Mouse (Mus musculus): ENCODE results near the gene Dthd1. TPM values are rescaled to one million over a fixed set of nuclear protein-coding genes. Genes with fewer than 3 reads are reported as not detected.

The Dthd1 gene
- polyA plus RNA-seq, 1 experiment = not detected

DNA sequence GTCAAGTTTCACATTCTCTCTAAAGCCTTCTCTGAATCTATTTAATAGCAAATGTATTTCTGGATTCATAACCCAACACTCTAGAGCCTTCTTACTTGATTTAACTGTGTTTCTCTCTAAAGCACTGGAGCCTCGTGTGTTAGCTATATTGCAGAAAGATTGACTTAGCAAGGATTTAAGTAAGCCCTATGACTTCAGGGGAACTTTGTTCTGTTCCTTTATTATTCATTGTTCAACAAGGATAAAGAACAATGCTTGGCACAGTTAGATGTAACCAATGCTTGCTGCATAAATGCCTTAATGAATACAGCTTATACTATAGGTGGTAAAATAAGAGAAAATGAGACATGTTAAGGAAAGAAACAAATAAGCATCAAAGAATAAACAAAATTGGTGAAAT, 43.9 kb downstream of the Dthd1 start:
- Histone ChIP-seq H3K27me3 (replicated peaks) (no peaks in the 10 kb centered on the region), H3K4me3 (replicated peaks) (no peak overlapping the region), H3K36me3 (replicated peaks; ENCODE audit: low read length) (no peaks in the 10 kb centered on the region), H3K9me3 (no peaks in the 10 kb centered on the region), H3K4me1 (peaks cover 7% of the 10 kb centered on the region)
- no peak for TF ChIP-seq FLI1 (IDR thresholded peaks at IDR 0.05; ENCODE audit: low read length)
- no peak for TF ChIP-seq GATA1 (IDR thresholded peaks at IDR 0.05; ENCODE audit: borderline replicate concordance, low read length)

DNA sequence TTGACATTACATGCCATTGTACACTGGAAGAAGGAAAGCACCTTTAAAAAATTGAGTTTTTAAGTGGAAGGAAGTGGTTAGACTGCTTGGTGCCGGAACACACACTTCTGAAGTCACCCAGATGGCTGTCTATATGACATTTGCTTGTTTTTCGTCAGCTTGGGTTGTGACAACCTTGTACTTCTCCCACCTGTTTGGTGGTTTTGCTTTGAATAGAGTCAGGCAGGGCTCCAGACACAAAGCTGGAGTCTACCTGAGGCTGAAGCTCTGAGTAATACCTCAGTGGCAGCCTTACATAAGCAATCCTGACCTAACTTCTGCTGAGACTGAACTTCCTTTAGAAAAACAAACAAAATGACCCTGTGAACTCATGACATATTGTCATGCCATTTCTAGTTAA, 44.7 kb downstream of the Dthd1 start:
- H3K4me3 ChIP-seq (replicated peaks) = no peak overlapping the region
- no peaks in the 10 kb centered on the region for H3K36me3 ChIP-seq (replicated peaks; ENCODE audit: low read length)
- no peaks in the 10 kb centered on the region for H3K9me3 ChIP-seq
- H3K4me1 ChIP-seq = peaks cover 7% of the 10 kb centered on the region
- no peak for TF ChIP-seq GATA1 (IDR thresholded peaks at IDR 0.05; ENCODE audit: borderline replicate concordance, low read length)
- TF ChIP-seq FLI1 (IDR thresholded peaks at IDR 0.05; ENCODE audit: low read length) = no peak
- H3K27me3 ChIP-seq (replicated peaks) = no peaks in the 10 kb centered on the region

DNA sequence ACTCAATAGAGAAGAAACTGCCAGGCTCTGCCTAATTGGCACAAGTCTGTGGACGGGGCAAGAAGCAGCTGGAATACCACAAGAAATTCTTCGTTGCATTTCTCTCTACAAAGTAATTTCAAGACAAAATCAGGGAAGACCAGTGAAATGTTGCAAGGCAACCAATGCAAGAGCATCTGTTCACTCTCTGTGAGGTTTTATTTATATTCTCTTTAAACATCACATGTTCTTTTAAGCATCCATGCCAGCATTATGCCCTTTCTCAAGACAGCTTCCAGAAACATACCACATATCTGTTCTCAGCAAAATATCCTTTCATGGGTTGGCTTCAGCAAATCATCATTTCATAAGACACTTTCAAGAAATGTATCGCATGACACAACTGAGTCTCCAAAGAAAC, 50.7 kb downstream of the Dthd1 start:
- no peaks in the 10 kb centered on the region for H3K9me3 ChIP-seq
- no peak overlapping the region for H3K4me3 ChIP-seq (replicated peaks)
- H3K36me3 ChIP-seq (replicated peaks; ENCODE audit: low read length) = no peaks in the 10 kb centered on the region
- H3K4me1 ChIP-seq = peaks cover 6% of the 10 kb centered on the region; the same call in 1 of the 2 replicates
- H3K27me3 ChIP-seq (replicated peaks) = no peaks in the 10 kb centered on the region
- TF ChIP-seq FLI1 (IDR thresholded peaks at IDR 0.05; ENCODE audit: low read length) (no peak), GATA1 (IDR thresholded peaks at IDR 0.05; ENCODE audit: borderline replicate concordance, low read length) (no peak)

GRCm38 (mm10) chr5:62867003-62867402, 53.4 kb downstream of the Dthd1 start:
- Histone ChIP-seq H3K9me3 (no peaks in the 10 kb centered on the region), H3K27me3 (replicated peaks) (no peaks in the 10 kb centered on the region), H3K36me3 (replicated peaks; ENCODE audit: low read length) (no peaks in the 10 kb centered on the region), H3K4me3 (replicated peaks) (no peak overlapping the region), H3K4me1 (peaks cover 6% of the 10 kb centered on the region; the same call in 1 of the 2 replicates)
- TF ChIP-seq GATA1 (IDR thresholded peaks at IDR 0.05; ENCODE audit: borderline replicate concordance, low read length) = no peak
- no peak for TF ChIP-seq FLI1 (IDR thresholded peaks at IDR 0.05; ENCODE audit: low read length)

DNA sequence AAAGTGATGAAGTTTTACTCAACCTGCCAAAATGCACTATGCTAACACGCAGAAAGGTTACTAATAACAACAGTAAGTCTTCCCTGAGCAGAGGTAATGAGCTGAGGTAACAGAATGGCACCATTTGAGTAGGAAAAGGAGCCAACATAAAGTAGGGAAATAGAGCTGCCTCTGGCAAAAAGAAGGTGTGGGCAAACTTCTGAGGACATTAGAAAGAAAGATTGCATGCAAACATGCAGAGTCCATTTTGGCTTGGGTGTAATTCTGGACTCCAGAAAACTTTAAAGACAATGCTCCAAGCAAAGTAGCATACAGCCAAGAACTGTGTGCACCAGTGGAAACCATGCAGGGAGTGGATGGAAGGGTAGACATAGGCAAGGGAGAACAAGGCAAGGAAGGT, 65.9 kb downstream of the Dthd1 start:
- Histone ChIP-seq H3K36me3 (replicated peaks; ENCODE audit: low read length) (no peaks in the 10 kb centered on the region), H3K27me3 (replicated peaks) (no peaks in the 10 kb centered on the region)
- TF ChIP-seq FLI1 (IDR thresholded peaks at IDR 0.05; ENCODE audit: low read length) = no peak
- no peak for TF ChIP-seq GATA1 (IDR thresholded peaks at IDR 0.05; ENCODE audit: borderline replicate concordance, low read length)

DNA sequence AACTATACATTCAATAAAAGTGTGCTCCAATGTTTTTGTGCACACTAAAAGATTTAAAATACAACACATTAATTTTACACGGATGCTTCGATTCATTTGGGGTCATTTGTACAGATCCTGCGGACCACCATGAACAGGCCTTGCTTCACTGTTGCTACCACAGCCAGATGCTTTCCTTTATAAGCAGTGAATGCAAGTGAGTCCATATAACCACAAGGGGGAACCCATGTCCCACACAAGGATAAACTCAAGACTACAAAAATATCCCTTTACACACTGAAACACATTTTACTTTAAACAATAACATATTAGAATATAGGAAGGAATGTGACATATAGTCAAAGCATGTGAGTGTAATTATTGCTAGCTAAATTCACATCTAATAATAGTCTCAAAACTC, 81.7 kb downstream of the Dthd1 start:
- no peaks in the 10 kb centered on the region for H3K27me3 ChIP-seq (replicated peaks)
- TF ChIP-seq GATA1 (IDR thresholded peaks at IDR 0.05; ENCODE audit: borderline replicate concordance, low read length) (no peak), FLI1 (IDR thresholded peaks at IDR 0.05; ENCODE audit: low read length) (no peak)
- no peaks in the 10 kb centered on the region for H3K9me3 ChIP-seq
- no peak overlapping the region for H3K4me3 ChIP-seq (replicated peaks)
- H3K36me3 ChIP-seq (replicated peaks; ENCODE audit: low read length) = no peaks in the 10 kb centered on the region
- H3K4me1 ChIP-seq = peaks cover 7% of the 10 kb centered on the region

More for the DNA sequence above, 65.9 kb downstream of the Dthd1 start:
- Histone ChIP-seq H3K9me3 (no peaks in the 10 kb centered on the region), H3K4me3 (replicated peaks) (no peak overlapping the region), H3K4me1 (no peaks in the 10 kb centered on the region)

- H3K27me3 ChIP-seq (replicated peaks) = no peaks in the 10 kb centered on the region
- TF ChIP-seq FLI1 (IDR thresholded peaks at IDR 0.05; ENCODE audit: low read length) = no peak
- no peak for TF ChIP-seq GATA1 (IDR thresholded peaks at IDR 0.05; ENCODE audit: borderline replicate concordance, low read length)
- no peaks in the 10 kb centered on the region for H3K9me3 ChIP-seq
- no peaks in the 10 kb centered on the region for H3K4me1 ChIP-seq
- no peaks in the 10 kb centered on the region for H3K36me3 ChIP-seq (replicated peaks; ENCODE audit: low read length)
- no peak overlapping the region for H3K4me3 ChIP-seq (replicated peaks)
Measured at GRCm38 (mm10) chr5:62906954-62907353, 93.3 kb downstream of the Dthd1 start.

DNA sequence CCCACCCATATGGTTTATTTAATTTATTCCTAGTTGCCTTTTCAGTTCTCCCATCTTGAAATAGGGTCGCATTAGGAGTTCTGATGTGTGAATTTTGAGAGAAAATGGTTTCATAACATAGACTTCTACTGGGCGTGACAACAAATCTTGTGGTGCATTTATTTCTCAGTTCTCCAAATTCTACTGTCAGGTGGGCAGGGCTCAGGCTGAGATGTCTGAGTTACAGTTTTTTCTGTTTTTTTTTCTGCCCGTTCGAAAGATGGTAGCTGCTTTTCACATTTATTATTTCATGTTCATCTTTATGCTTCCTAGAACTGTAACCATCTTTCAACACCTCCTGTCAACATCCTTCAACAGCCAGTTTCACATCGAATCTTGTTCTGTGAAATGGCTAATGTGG, 95.5 kb downstream of the Dthd1 start:
- Histone ChIP-seq H3K4me1 (no peaks in the 10 kb centered on the region), H3K9me3 (no peaks in the 10 kb centered on the region), H3K27me3 (replicated peaks) (no peaks in the 10 kb centered on the region), H3K4me3 (replicated peaks) (no peak overlapping the region), H3K36me3 (replicated peaks; ENCODE audit: low read length) (no peaks in the 10 kb centered on the region)
- no peak for TF ChIP-seq GATA1 (IDR thresholded peaks at IDR 0.05; ENCODE audit: borderline replicate concordance, low read length)
- TF ChIP-seq FLI1 (IDR thresholded peaks at IDR 0.05; ENCODE audit: low read length) = no peak

DNA sequence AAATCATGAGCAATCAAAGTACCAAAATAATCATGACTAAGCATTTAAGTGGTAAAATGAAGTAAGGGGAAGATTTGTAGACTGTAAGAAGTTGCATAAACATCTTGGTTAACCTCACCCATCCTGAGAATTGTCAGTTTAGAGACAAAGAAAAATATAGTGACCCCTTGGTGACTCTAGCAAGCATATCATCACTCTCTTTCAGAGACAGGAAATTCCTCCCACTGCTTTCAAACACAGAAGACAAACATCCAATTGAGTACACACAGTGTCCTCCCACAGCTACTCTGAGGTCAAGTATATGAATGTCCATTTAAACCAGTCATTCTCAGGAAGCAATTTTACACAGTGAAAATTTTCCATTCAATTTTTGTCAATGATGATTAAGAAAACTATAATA, 111.0 kb downstream of the Dthd1 start:
- H3K9me3 ChIP-seq = no peaks in the 10 kb centered on the region
- H3K27me3 ChIP-seq (replicated peaks) = no peaks in the 10 kb centered on the region
- H3K4me3 ChIP-seq (replicated peaks) = no peak overlapping the region
- H3K4me1 ChIP-seq = no peaks in the 10 kb centered on the region
- H3K36me3 ChIP-seq (replicated peaks; ENCODE audit: low read length) = no peaks in the 10 kb centered on the region
- TF ChIP-seq FLI1 (IDR thresholded peaks at IDR 0.05; ENCODE audit: low read length) (no peak), GATA1 (IDR thresholded peaks at IDR 0.05; ENCODE audit: borderline replicate concordance, low read length) (no peak)

Other genes starting within 250 kb of the Dthd1 start
- gene Arap2, start 47.7 kb upstream of the Dthd1 start, polyA plus RNA-seq (2012; ENCODE audit: insufficient read depth, low replicate concordance) = 0.04 TPM in 1 of 2 replicates, not detected in the other